Mouse (Mus musculus): ENCODE measurements around the gene Pax7.

GRCm38 (mm10) chr4:139688058-139688457, 145.3 kb downstream of the Pax7 start:
- TF ChIP-seq CTCF (IDR thresholded peaks at IDR 0.05), result no peak
- no peak for TF ChIP-seq EP300 (IDR thresholded peaks at IDR 0.05)

Measured in lung, postnatal 0 days (tissue).